In genomic region chr4:102542976-102543375, GRCm38 (mm10) we compare ENCODE assay signal across 21 mouse cellular contexts.
"Had no signal": no experiment of that assay in that cellular context is flagged by ENCODE, and none has a peak within 500 bp of the region (broad histone marks: within the 10 kb centered on the region; RNA-seq: fewer than 3 reads in every experiment).

No protein-coding gene starts in this region.

- ATAC-seq: hindbrain, postnatal 0 days; intestine, postnatal 0 days had no signal

- H3K4me1 ChIP-seq: hindbrain, embryonic 13.5 days; hindbrain, embryonic 15.5 days; limb, embryonic 10.5 days; limb, embryonic 12.5 days had no signal

- H3K27me3 ChIP-seq: heart, embryonic 13.5 days; heart, embryonic 15.5 days; hindbrain, embryonic 13.5 days; hindbrain, embryonic 15.5 days; limb, embryonic 12.5 days had no signal

- H3K4me3 ChIP-seq: heart, adult 2 months; heart, embryonic 13.5 days; heart, embryonic 15.5 days; hindbrain, embryonic 13.5 days; hindbrain, embryonic 15.5 days; layer of hippocampus, adult 2 months; left cerebral cortex, adult 2 months; limb, embryonic 10.5 days; limb, embryonic 12.5 days had no signal

- H3K27ac ChIP-seq: heart, adult 2 months; heart, embryonic 13.5 days; heart, embryonic 15.5 days; hindbrain, embryonic 13.5 days; hindbrain, embryonic 15.5 days; hindbrain, postnatal 0 days; layer of hippocampus, adult 2 months; left cerebral cortex, adult 2 months; limb, embryonic 10.5 days; limb, embryonic 12.5 days had no signal

- H3K9me3 ChIP-seq: heart, embryonic 13.5 days; heart, embryonic 15.5 days; hindbrain, embryonic 13.5 days; hindbrain, embryonic 15.5 days; limb, embryonic 10.5 days; limb, embryonic 12.5 days had no signal

- DNase-seq: gastrocnemius, postnatal 14 days; gastrocnemius, postnatal 36 days; heart, adult 2 months; heart, postnatal 14 days; heart, postnatal 36 days; kidney, adult 18-20 months; kidney, adult 8-10 months; kidney, postnatal 10 days; kidney, postnatal 25 days; kidney, postnatal 4 days had no signal

- H3K36me3 ChIP-seq: heart, embryonic 13.5 days; heart, embryonic 15.5 days; hindbrain, embryonic 13.5 days; hindbrain, embryonic 15.5 days; limb, embryonic 10.5 days; limb, embryonic 12.5 days had no signal

- H3K9ac ChIP-seq: heart, embryonic 13.5 days; heart, embryonic 15.5 days; hindbrain, embryonic 13.5 days; hindbrain, embryonic 15.5 days; limb, embryonic 12.5 days had no signal

- H3K4me2 ChIP-seq: heart, embryonic 11.5 days; heart, embryonic 13.5 days; heart, embryonic 15.5 days; hindbrain, embryonic 13.5 days; hindbrain, embryonic 15.5 days; limb, embryonic 12.5 days had no signal
